Mouse (Mus musculus): ENCODE measurements around the gene Llgl1. TPM values are rescaled to one million over a fixed set of nuclear protein-coding genes. Genes with fewer than 3 reads are reported as not detected.

Llgl1 gene
- 41.1 and 91.4 TPM in 2 replicates for polyA plus RNA-seq (2012; rRNA removed; ENCODE audit: low replicate concordance)

DNA sequence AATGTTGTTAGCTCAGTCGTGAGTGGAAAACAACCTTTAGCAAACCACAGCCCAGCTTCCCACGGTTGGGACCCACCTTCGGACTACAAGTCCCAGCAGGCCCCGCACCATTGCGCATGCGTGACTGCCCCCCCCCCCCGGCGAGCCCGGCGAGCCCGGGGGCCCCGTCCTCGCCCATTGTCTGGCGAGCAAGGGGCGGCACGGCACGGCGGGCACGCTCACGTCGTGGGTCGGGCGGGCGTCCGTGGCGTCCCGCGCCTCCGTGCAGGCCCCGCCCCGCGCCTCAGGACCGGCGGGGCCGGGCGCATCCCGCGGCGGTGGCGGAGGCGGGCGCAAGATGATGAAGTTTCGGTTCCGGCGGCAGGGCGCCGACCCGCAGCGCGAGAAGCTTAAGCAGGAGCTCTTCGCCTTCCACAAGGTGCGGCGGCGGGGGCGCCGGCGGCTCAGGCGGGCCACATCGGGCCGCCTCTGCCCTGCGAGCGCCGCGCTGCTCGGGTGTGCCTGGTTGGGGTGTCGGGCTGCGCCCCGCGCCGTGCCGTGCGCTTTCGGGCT lies at the start of gene Llgl1:
Gene Llgl1, plus strand, starts transcription at position 200 of the 552 bp plus-strand sequence.

GRCm38 (mm10) chr11:60726601-60727391 lies 27.3 kb downstream of the Llgl1 start, which contains the start of gene Flii:
TSS of gene Flii (minus strand) at chr11:60727263.

DNA sequence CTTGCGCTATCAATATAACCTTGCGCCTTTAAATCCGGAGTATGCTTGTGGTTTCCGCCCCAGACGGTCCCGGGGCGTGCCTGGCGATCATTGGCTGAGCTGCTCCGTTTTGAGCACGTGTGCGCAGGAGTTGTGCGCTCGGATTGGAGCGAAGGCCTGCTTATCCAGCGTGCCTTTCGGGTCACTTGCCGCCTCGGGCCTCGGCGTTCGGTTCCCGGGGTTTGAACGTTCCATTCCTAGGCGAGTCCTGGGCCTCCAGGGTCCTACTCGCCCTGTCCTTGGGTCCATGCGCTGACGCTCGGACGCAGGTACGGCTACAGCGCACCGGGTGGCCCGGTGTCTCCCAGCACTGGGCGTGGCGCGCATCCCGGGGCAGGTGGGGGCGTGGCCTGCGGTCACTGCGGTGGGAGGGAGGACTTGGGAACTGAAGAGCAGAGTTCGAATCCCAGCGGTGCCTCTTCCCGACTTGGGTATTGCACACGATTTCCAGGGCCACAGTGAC lies 28.8 kb downstream of the Llgl1 start, which contains the start of gene Mief2:
Gene Mief2, plus strand, starts transcription at position 139 of the 502 bp plus-strand sequence.

Other genes starting within 250 kb of the Llgl1 start
- gene Drg2, start 245.1 kb upstream of the Llgl1 start, polyA plus RNA-seq (2012; rRNA removed; ENCODE audit: low replicate concordance), result 66.9 and 78.0 TPM in 2 replicates
- 0.10 and 0.27 TPM in 2 replicates for gene Myo15, start 230.4 kb upstream of the Llgl1 start, polyA plus RNA-seq (2012; rRNA removed; ENCODE audit: low replicate concordance)
- gene Alkbh5, start 163.3 kb upstream of the Llgl1 start, polyA plus RNA-seq (2012; rRNA removed; ENCODE audit: low replicate concordance), result 32.2 and 34.9 TPM in 2 replicates
- 210 and 237 TPM in 2 replicates for gene Flii, start 27.5 kb downstream of the Llgl1 start, polyA plus RNA-seq (2012; rRNA removed; ENCODE audit: low replicate concordance)
- 24.5 and 24.6 TPM in 2 replicates for gene Mief2, start 28.7 kb downstream of the Llgl1 start, polyA plus RNA-seq (2012; rRNA removed; ENCODE audit: low replicate concordance)
- gene Top3a, start 77.6 kb downstream of the Llgl1 start, polyA plus RNA-seq (2012; rRNA removed; ENCODE audit: low replicate concordance), result 5.7 and 9.9 TPM in 2 replicates
- gene Smcr8, start 77.8 kb downstream of the Llgl1 start, polyA plus RNA-seq (2012; rRNA removed; ENCODE audit: low replicate concordance), result 11.7 and 17.5 TPM in 2 replicates
- gene Shmt1, start 112.0 kb downstream of the Llgl1 start, polyA plus RNA-seq (2012; rRNA removed; ENCODE audit: low replicate concordance), result 9.0 and 20.1 TPM in 2 replicates
- gene Dhrs7b, start 130.9 kb downstream of the Llgl1 start, polyA plus RNA-seq (2012; rRNA removed; ENCODE audit: low replicate concordance), result 36.7 and 58.2 TPM in 2 replicates
- 76.5 and 83.6 TPM in 2 replicates for gene Tmem11, start 179.5 kb downstream of the Llgl1 start, polyA plus RNA-seq (2012; rRNA removed; ENCODE audit: low replicate concordance)
- 54.2 and 62.5 TPM in 2 replicates for gene Natd1, start 215.0 kb downstream of the Llgl1 start, polyA plus RNA-seq (2012; rRNA removed; ENCODE audit: low replicate concordance)
- 36.1 and 58.0 TPM in 2 replicates for gene Map2k3, start 232.3 kb downstream of the Llgl1 start, polyA plus RNA-seq (2012; rRNA removed; ENCODE audit: low replicate concordance)

All from subcutaneous adipose tissue, adult 2 months (tissue).